Mouse (Mus musculus) heart, postnatal 10 days (tissue): Measurements from ENCODE around the gene Gbp4. TPM values are rescaled to one million over a fixed set of nuclear protein-coding genes. Genes with fewer than 3 reads are reported as not detected.
"Not testable (repeated sequence)": the region's sequence is repeated elsewhere in the genome, so short reads cannot be mapped to it uniquely, and the experiment has no call there.

Experiments used
- DNase-seq, 2 experiments: peaks; one replicate each; pipeline ENCODE4 v3.0.0; 2021
- intact Hi-C: fragments of 180-260 bp; cut with DNase I; formaldehyde crosslinking; loops from one replicate; pipeline ENCODE4 v1.15.1; 2025
- total RNA-seq, 2 experiments: library from RNA; stranded (reverse); gene quantifications; 2 replicates each; pipeline ENCODE4 v1.2.3; 2021

The Gbp4 gene
- 1 to 10 TPM; 6.4 to 6.8 TPM for total RNA-seq

GRCm38 (mm10) chr5:105139409-105140088, at the start of gene Gbp4, which contains the start of the genes Gbp9 and Gbp8:
Gene Gbp4, minus strand, starts transcription at chr5:105139586.
Gene Gbp9, minus strand, starts transcription at chr5:105139539.
Gene Gbp8, minus strand, starts transcription at chr5:105139540.
- intact Hi-C loops: not testable (repeated sequence)
- peak; percentile 32 to 36 for DNase-seq

GRCm38 (mm10) chr5:105181446-105181845, 42.1 kb upstream of the Gbp4 start:
- no peak for DNase-seq

DNA sequence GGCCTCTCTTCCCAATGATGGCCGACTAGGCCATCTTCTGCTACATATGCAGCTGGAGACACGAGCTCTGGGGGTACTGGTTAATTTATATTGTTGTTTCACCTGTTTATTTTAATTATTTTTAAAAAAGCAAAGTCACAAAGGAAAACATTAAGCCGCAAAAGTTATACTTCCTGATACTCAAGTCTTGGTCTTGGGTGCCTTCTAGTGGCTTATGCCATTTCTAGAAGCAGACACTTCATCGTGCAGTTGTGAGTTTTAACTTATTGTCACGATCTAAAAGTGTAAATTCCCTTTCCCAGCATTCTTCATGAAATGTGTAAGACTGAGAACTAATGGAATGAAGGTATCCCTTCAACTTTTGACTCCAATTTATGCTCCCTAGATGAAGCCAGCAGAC, 17.2 kb upstream of the Gbp4 start:
- intact Hi-C loops: no loop called here

More at GRCm38 (mm10) chr5:105181446-105181845, 42.1 kb upstream of the Gbp4 start:
- intact Hi-C loops: loop anchor here (2.0 to 10.0 kb wide), 2 partner anchors 19 to 197 kb away; partner anchors contain the start of gene Abcg3

GRCm38 (mm10) chr5:105154049-105154448, 14.7 kb upstream of the Gbp4 start:
- intact Hi-C loops: no loop called here
- no peak for DNase-seq

More for the DNA sequence above, 17.2 kb upstream of the Gbp4 start:
- no peak for DNase-seq

GRCm38 (mm10) chr5:105148062-105148461, 8.7 kb upstream of the Gbp4 start:
- DNase-seq: not testable (repeated sequence)
- intact Hi-C loops: loop anchor here (5.0 kb wide), 1 partner anchor 36 kb away; no protein-coding TSS in a partner anchor

DNA sequence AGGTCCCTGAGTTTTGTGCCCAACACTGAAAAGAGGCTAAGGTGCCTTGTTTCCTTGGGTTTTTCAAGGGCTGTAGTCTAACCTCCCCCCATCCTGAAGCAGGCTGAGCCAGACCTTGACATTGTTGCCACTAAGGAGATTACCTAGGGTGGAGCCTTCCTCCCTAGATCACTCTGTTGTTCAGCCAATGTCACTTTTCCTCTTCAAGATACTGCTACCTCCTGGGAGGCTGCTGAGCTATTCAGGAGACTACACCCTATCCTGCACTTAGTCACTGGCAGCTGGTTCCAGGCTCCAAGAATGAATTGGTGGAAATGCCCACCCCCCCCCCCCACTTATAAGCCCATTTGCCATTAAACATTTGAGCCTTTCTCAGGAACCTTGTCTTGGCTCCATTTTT, 7.1 kb upstream of the Gbp4 start:
- DNase-seq: peak; percentile 26 to 34
- intact Hi-C loops: loop anchor here (5.0 kb wide), 1 partner anchor 34 kb away; no protein-coding TSS in a partner anchor

GRCm38 (mm10) chr5:105145731-105146130, 6.3 kb upstream of the Gbp4 start:
- intact Hi-C loops: loop anchor here (5.0 kb wide), 1 partner anchor 33 kb away; no protein-coding TSS in a partner anchor
- DNase-seq: peak in 1 of 2 experiments; percentile 25

- intact Hi-C loops, DNase-seq: not testable (repeated sequence)
Observed at GRCm38 (mm10) chr5:105140089-105140810, 864 bp upstream of the Gbp4 start.

DNA sequence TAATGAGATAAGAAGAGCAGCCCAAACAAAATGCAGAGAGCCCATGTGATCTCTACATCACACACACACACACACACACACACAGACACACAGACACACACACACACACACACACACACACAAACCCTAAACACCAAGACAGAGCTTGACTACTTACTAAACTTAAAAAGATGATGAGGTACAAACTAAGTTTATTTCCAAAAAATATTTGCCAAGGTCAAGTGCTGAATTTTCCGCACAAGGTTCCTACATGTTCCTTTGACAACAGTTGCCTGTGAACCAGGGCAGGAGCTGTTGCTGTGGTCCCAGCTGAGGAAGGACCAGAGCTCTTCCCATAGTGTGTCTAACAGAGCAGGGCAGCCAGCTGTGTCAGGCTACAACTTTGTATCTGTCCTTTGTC, 480 bp downstream of the Gbp4 start:
- peak in 1 of 2 experiments; percentile 12 for DNase-seq
- intact Hi-C loops: no loop called here

DNA sequence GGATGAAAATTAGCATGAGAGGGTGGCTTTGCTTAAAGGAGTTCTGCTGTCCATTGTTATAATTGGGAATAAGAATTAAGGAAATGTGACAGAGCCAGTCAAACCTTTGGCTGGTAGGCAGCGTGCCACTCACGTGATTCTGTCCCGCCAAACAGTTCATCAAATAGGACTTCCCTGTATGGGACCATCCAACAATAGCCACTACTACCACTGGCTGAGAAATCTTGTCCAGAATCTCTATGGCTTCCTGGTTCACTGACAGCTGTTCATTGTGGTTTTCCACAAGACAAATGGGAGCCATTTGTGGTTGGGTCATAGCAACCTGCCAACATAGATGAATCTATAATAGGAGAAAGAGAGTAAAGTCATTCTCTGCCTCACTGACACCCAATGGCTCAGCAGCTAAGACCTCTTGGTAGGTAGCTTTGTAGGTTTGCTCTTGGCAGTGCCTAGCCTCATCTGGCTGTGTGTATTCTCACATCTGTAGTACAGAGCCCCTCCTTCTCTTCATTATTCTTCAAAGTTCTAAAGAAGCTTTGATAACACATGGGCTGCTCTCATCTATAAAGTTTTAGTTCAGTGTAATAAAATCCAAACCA, 2.6 kb downstream of the Gbp4 start:
- intact Hi-C loops, DNase-seq: not testable (repeated sequence)

GRCm38 (mm10) chr5:105121731-105122130, 17.7 kb downstream of the Gbp4 start:
- DNase-seq, intact Hi-C loops: not testable (repeated sequence)

DNA sequence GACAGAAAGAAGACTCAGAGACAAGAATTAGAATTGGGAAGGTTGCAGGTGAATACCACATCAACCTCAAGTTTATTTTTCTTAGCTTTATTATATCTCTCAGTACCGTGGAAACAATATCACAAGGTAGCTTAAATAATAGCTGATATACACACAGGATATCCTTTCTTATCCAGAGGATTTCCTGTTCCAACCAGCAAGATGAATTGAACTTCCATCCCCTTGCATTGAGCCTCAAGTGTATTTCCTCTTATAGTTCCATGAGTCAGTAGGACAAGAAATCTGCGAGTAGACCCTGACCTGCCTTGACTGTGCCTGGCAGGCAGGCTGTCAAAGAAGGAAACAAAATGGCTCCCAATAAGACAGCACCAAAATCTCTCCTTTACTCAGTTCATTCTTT, 23.6 kb downstream of the Gbp4 start:
- intact Hi-C loops: no loop called here
- no peak for DNase-seq

- DNase-seq: no peak
- intact Hi-C loops: loop anchor here (5.0 kb wide), 1 partner anchor 33 kb away; no protein-coding TSS in a partner anchor
Observed at GRCm38 (mm10) chr5:105114696-105115095, 24.7 kb downstream of the Gbp4 start.

DNA sequence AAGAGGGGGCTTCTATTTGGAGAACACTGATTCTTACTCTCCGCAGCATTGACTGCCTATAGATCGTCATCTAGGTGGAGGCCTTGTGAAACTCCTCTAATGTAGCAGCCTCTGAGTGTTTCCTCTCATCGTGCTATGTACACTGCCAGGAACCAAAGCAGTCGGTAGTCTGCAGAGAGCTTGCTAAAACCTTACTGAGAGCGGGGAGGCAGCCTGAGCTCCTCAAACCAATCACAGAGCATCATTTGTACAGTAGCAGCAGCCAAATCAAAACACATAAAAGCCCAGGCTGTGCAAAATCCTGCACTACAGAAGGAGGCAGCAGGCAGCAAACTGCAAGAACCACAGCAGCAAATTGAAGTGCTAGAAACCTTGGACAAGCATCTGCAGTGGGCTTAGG, 25.7 kb downstream of the Gbp4 start:
- no peak for DNase-seq
- intact Hi-C loops: loop anchor here (5.0 kb wide), 1 partner anchor 34 kb away; no protein-coding TSS in a partner anchor

GRCm38 (mm10) chr5:105110271-105110852, 29.0 kb downstream of the Gbp4 start:
- intact Hi-C loops: loop anchor here (5.0 kb wide), 1 partner anchor 37 kb away; no protein-coding TSS in a partner anchor
- DNase-seq: peak; percentile 71 to 75

DNA sequence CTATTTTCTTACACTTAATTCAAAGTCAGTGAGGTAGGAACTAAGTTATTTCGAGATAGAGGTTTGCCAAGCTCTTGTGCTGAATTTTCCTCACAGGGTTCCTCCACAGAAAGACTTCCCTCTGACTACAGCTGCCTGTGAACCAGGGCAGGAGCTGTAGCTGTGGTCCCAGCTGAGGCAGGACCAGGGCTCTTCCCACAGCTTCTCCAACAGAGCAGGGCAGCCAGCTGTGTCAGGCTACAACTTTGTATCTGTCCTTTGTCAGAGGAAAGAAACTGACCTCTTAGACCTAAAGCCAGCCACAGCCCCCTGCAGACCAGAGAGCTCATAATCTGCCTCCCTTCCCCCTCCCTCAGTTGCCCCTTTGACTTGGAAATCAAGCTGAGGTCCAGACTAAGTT, 29.6 kb downstream of the Gbp4 start:
- DNase-seq: peak; percentile 21 to 25

DNA sequence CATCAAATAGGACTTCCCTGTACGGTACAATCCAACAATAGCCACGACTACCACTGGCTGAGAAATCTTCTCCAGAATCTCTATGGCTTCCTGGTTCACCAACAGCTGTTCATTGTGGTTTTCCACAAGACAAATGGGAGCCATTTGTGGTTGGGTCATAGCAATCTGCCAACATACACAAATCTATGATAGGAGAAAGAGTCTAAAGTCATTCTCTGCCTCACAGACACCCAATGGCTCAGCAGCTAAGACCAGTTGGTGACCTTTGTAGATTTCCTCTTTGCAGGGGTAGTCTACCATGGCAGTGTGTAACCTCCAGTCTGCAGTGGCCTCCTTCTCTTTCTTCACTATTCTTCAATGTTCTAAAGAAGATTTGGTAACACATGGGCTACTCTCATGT, 33.7 kb downstream of the Gbp4 start:
- DNase-seq, intact Hi-C loops: not testable (repeated sequence)

More for the DNA sequence above, 29.6 kb downstream of the Gbp4 start:
- intact Hi-C loops: loop anchor here (5.0 kb wide), 1 partner anchor 38 kb away; no protein-coding TSS in a partner anchor

GRCm38 (mm10) chr5:105081900-105082299, 57.5 kb downstream of the Gbp4 start:
- intact Hi-C loops: no loop called here
- no peak for DNase-seq

- intact Hi-C loops, DNase-seq: not testable (repeated sequence)
Observed at GRCm38 (mm10) chr5:105068356-105068755, 71.0 kb downstream of the Gbp4 start.
